Mouse (Mus musculus) heart, embryonic 12.5 days (tissue): Measurements from ENCODE around the gene Plce1. TPM values are rescaled to one million over a fixed set of nuclear protein-coding genes. Genes with fewer than 3 reads are reported as not detected.

Experiments used
- ATAC-seq: fragments of 200-750 bp; cut with Nextera tagmentation; 2 replicates; pipeline ENCODE4 v1.8.0; 2017; ENCODE audit warnings: moderate TSS enrichment, moderate library complexity; ENCODE audit not compliant: insufficient number of reproducible peaks, low FRiP score
- H3K27ac ChIP-seq: fragments of 300-500 bp; sonication (generic); 2 replicates; pipeline ENCODE4 v1.5.1; 2016; ENCODE audit warnings: mild to moderate bottlenecking, moderate library complexity; ENCODE audit not compliant: poor library complexity, severe bottlenecking
- H3K27me3 ChIP-seq: fragments of 300-500 bp; sonication (generic); replicated peaks from 2 replicates; pipeline ENCODE4 v1.6.1; 2016; ENCODE audit warnings: mild to moderate bottlenecking, moderate library complexity
- H3K36me3 ChIP-seq: fragments of 300-500 bp; sonication (generic); 2 replicates; pipeline ENCODE4 v1.6.1; 2016; ENCODE audit warnings: mild to moderate bottlenecking, moderate library complexity
- H3K4me1 ChIP-seq: fragments of 300-500 bp; sonication (generic); replicated peaks from 2 replicates; pipeline ENCODE4 v1.6.1; 2016; ENCODE audit warnings: mild to moderate bottlenecking
- H3K4me2 ChIP-seq: fragments of 300-500 bp; sonication (generic); 2 replicates; pipeline ENCODE4 v1.6.1; 2016; ENCODE audit warnings: mild to moderate bottlenecking, moderate library complexity
- H3K4me3 ChIP-seq: fragments of 300-500 bp; sonication (generic); 2 replicates; pipeline ENCODE4 v1.5.1; 2016; ENCODE audit warnings: mild to moderate bottlenecking
- H3K9ac ChIP-seq: fragments of 300-500 bp; sonication (generic); 2 replicates; pipeline ENCODE4 v1.6.1; 2016; ENCODE audit warnings: mild to moderate bottlenecking, moderate library complexity
- H3K9me3 ChIP-seq: fragments of 300-500 bp; sonication (generic); replicated peaks from 2 replicates; pipeline ENCODE4 v1.6.1; 2016; ENCODE audit warnings: mild to moderate bottlenecking, moderate library complexity
- WGBS: fragments of 180-500 bp; shearing (Covaris S2); methylation state at CpG from one replicate; pipeline ENCODE4 v1.1.7; 2016; 5-methylcytosine and 5-hydroxymethylcytosine counted together
- polyA plus RNA-seq: library from polyadenylated mRNA; unstranded; fragments of >200 nt; fragmentation: Nextera tagmentation; extraction: Ambion mirVana; gene quantifications from 2 replicates; pipeline ENCODE4 v1.2.1, GENCODE M21; 2016

Plce1 gene
- polyA plus RNA-seq, 1 experiment from 2014 or later = 8.4 TPM

DNA sequence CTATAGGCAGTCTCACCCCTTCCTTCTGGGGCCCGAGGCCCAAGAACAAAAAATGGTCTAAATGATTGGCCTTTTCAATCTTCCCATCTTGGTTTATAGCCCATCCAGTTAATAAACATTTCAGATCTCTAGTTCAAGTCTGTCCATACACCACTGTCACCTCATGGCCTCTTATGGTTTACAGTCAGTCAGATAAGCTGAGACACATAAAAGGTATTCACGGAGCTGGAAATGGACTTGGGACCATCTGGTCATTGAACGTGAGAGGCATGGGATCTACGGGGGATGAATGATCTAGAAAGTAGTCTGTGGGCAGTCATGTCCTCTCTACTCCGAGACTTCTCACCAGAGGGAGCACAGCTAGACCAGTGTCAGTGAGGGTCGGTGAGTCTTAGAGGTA is 210.6 kb downstream of the Plce1 start:
- no peak for ATAC-seq
- no peak overlapping the region for H3K27ac ChIP-seq
- H3K27me3 ChIP-seq = no peaks in the 10 kb centered on the region
- no peak overlapping the region for H3K4me2 ChIP-seq
- H3K4me1 ChIP-seq = no peaks in the 10 kb centered on the region
- no peaks in the 10 kb centered on the region for H3K9me3 ChIP-seq
- no peaks in the 10 kb centered on the region for H3K36me3 ChIP-seq
- H3K9ac ChIP-seq = no peak overlapping the region
- WGBS = 83% methylated on average over 6 of the region's 6 CpGs
- no peak overlapping the region for H3K4me3 ChIP-seq

GRCm38 (mm10) chr19:38693331-38693730 is 212.4 kb downstream of the Plce1 start:
- H3K36me3 ChIP-seq = no peaks in the 10 kb centered on the region
- WGBS = 52% methylated on average over 2 of the region's 2 CpGs
- no peak overlapping the region for H3K4me2 ChIP-seq
- no peaks in the 10 kb centered on the region for H3K4me1 ChIP-seq
- no peak overlapping the region for H3K4me3 ChIP-seq
- no peak overlapping the region for H3K9ac ChIP-seq
- no peaks in the 10 kb centered on the region for H3K9me3 ChIP-seq
- no peaks in the 10 kb centered on the region for H3K27me3 ChIP-seq
- ATAC-seq = no peak
- no peak overlapping the region for H3K27ac ChIP-seq

DNA sequence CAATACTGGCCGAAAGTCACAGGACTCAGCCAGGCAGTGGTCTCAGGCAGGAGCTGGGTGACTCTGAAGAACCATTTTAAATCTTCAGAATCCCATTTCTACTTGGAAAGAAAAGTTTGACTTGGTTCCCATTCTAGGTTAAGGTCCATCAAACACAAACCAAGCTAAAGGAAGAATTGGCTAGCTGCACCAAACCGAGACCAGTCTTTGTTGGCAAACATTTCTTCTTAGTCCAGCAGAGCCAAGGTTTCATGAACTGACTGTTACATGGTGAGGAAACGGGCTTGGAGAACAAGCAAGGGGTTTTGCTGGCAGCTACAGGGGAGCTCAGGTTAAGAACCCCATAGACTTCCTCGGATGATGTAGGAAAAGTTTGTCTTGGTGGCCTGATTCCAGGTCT is 212.9 kb downstream of the Plce1 start:
- no peaks in the 10 kb centered on the region for H3K36me3 ChIP-seq
- ATAC-seq = no peak
- no peaks in the 10 kb centered on the region for H3K4me1 ChIP-seq
- H3K9me3 ChIP-seq = no peaks in the 10 kb centered on the region
- WGBS = 80% methylated on average over 4 of the region's 4 CpGs
- H3K27ac ChIP-seq = no peak overlapping the region
- H3K27me3 ChIP-seq = no peaks in the 10 kb centered on the region
- no peak overlapping the region for H3K4me3 ChIP-seq
- H3K4me2 ChIP-seq = no peak overlapping the region
- H3K9ac ChIP-seq = no peak overlapping the region

GRCm38 (mm10) chr19:38701776-38702175 is 220.9 kb downstream of the Plce1 start:
- no peak for ATAC-seq
- Histone ChIP-seq H3K4me2 (no peak overlapping the region), H3K4me3 (no peak overlapping the region), H3K9ac (no peak overlapping the region), H3K9me3 (no peaks in the 10 kb centered on the region), H3K4me1 (no peaks in the 10 kb centered on the region), H3K36me3 (peaks cover 11% of the 10 kb centered on the region; the same call in 1 of the 2 replicates), H3K27me3 (no peaks in the 10 kb centered on the region), H3K27ac (no peak overlapping the region)
- 84% methylated on average over 8 of the region's 8 CpGs for WGBS

GRCm38 (mm10) chr19:38704742-38705141 is 223.8 kb downstream of the Plce1 start:
- no peak for ATAC-seq
- no peak overlapping the region for H3K27ac ChIP-seq

GRCm38 (mm10) chr19:38705244-38705643 is 224.3 kb downstream of the Plce1 start:
- H3K4me1 ChIP-seq = no peaks in the 10 kb centered on the region
- no peak overlapping the region for H3K4me3 ChIP-seq
- no peaks in the 10 kb centered on the region for H3K27me3 ChIP-seq
- no peaks in the 10 kb centered on the region for H3K9me3 ChIP-seq
- no peak overlapping the region for H3K9ac ChIP-seq
- ATAC-seq = no peak
- 81% methylated on average over 11 of the region's 11 CpGs for WGBS
- no peak overlapping the region for H3K27ac ChIP-seq
- peaks cover 11% of the 10 kb centered on the region; the same call in 1 of the 2 replicates for H3K36me3 ChIP-seq
- H3K4me2 ChIP-seq = no peak overlapping the region

More at GRCm38 (mm10) chr19:38704742-38705141, 223.8 kb downstream of the Plce1 start:
- WGBS = 74% methylated on average over 3 of the region's 3 CpGs
- H3K4me2 ChIP-seq = no peak overlapping the region
- no peaks in the 10 kb centered on the region for H3K27me3 ChIP-seq
- H3K9me3 ChIP-seq = no peaks in the 10 kb centered on the region
- peaks cover 11% of the 10 kb centered on the region; the same call in 1 of the 2 replicates for H3K36me3 ChIP-seq
- no peak overlapping the region for H3K9ac ChIP-seq
- no peak overlapping the region for H3K4me3 ChIP-seq
- no peaks in the 10 kb centered on the region for H3K4me1 ChIP-seq

DNA sequence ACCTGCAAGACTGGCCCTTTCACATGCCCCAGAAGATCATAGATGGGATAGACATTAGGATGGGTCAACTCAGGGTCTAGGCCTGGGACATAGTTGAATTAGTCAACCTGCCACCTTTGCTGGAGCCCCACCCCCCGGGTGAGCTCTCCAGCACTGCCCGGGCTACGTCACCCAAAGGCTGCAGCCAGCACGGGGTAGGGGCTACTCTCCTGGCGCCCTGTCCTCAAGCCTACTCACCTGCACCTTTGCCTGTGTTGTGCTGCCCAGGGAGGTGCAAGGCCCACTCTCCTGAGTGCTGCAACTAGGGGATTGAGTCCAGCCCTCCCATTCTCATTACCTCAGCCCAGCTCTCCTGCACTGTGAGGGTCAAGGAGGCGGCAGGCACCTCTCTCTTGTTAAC is 225.5 kb downstream of the Plce1 start:
- Histone ChIP-seq H3K27me3 (no peaks in the 10 kb centered on the region), H3K4me3 (no peak overlapping the region), H3K9ac (no peak overlapping the region), H3K9me3 (no peaks in the 10 kb centered on the region), H3K27ac (no peak overlapping the region), H3K36me3 (peaks cover 11% of the 10 kb centered on the region; the same call in 1 of the 2 replicates), H3K4me1 (no peaks in the 10 kb centered on the region), H3K4me2 (no peak overlapping the region)
- ATAC-seq = no peak
- 80% methylated on average over 6 of the region's 6 CpGs for WGBS

GRCm38 (mm10) chr19:38709376-38709775 is 228.5 kb downstream of the Plce1 start:
- no peak overlapping the region for H3K27ac ChIP-seq
- H3K4me2 ChIP-seq = no peak overlapping the region
- no peak overlapping the region for H3K4me3 ChIP-seq
- no peaks in the 10 kb centered on the region for H3K27me3 ChIP-seq
- peaks cover 6% of the 10 kb centered on the region; the same call in 1 of the 2 replicates for H3K36me3 ChIP-seq
- WGBS = 83% methylated on average over 2 of the region's 2 CpGs
- H3K4me1 ChIP-seq = no peaks in the 10 kb centered on the region
- H3K9me3 ChIP-seq = no peaks in the 10 kb centered on the region
- ATAC-seq = no peak
- H3K9ac ChIP-seq = no peak overlapping the region

DNA sequence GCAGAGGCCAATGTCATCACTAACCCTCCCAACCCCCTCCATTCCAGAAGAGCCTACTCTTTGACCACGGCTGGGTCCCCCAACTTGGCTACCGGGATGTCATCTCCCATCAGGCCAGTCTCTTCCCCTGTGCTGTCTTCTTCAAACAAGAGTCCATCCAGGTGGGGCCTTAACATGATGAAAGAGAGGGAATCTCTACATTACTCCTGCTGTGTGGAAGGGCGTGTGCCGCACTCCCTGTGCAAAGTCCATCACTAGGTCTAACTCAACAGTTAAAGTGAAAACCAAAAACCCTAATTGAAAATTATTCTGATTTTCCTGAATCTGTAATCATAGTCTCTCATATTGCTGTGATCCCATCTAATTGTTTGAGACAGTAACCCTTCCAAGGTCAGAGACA is 240.9 kb downstream of the Plce1 start:
- Histone ChIP-seq H3K4me2 (no peak overlapping the region), H3K36me3 (peaks cover 38% of the 10 kb centered on the region), H3K27me3 (no peaks in the 10 kb centered on the region), H3K4me3 (no peak overlapping the region), H3K9ac (no peak overlapping the region), H3K4me1 (no peaks in the 10 kb centered on the region), H3K9me3 (no peaks in the 10 kb centered on the region), H3K27ac (no peak overlapping the region)
- 79% methylated on average over 4 of the region's 4 CpGs for WGBS
- ATAC-seq = no peak

GRCm38 (mm10) chr19:38722982-38723381 is 242.1 kb downstream of the Plce1 start:
- Histone ChIP-seq H3K9me3 (no peaks in the 10 kb centered on the region), H3K27ac (no peak overlapping the region), H3K9ac (no peak overlapping the region), H3K4me2 (no peak overlapping the region), H3K4me1 (no peaks in the 10 kb centered on the region), H3K27me3 (no peaks in the 10 kb centered on the region), H3K4me3 (no peak overlapping the region), H3K36me3 (peaks cover 36% of the 10 kb centered on the region)
- no peak for ATAC-seq
- WGBS = 83% methylated on average over 6 of the region's 6 CpGs

DNA sequence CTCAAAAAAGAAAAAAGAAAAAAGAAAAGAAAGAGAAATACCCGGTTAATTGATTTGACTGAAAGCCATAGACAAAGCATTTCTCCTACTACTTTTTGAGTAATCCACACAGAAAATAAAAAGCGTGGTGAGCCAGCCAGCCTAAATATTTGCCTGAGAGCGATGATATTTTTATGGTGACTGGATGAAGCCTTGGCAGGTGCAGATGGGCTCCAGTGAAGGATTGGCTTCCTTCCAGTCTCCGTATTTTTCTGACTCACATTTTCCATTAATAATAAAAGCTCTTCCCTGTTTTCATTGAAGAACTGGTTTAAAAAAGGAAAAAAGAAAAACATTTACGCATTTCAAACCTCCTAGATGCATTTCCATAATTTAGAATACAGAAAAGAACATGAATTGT is 243.1 kb downstream of the Plce1 start:
- H3K27ac ChIP-seq = no peak overlapping the region
- H3K9ac ChIP-seq = no peak overlapping the region
- H3K9me3 ChIP-seq = no peaks in the 10 kb centered on the region
- no peak overlapping the region for H3K4me3 ChIP-seq
- ATAC-seq = no peak
- no peak overlapping the region for H3K4me2 ChIP-seq
- H3K27me3 ChIP-seq = no peaks in the 10 kb centered on the region
- H3K36me3 ChIP-seq = peaks cover 34% of the 10 kb centered on the region
- WGBS = 78% methylated on average over 5 of the region's 5 CpGs
- no peaks in the 10 kb centered on the region for H3K4me1 ChIP-seq

DNA sequence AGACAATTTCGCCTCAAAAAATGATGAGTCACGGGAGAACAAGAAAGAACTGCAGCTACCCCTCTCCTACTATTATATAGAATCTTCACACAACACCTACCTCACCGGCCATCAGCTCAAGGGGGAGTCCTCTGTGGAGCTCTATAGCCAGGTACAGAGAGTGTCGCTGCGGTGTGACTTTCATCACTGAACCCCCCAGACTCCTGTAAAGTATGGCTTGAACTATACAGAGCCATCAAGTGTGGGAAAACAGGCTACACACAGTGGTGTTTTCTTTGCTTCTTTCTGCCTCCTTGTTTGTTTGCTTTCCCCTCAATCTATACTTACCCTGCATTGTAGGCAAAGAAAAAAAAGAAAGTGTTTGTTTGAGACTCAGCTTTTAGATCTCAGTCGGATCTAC is 247.9 kb downstream of the Plce1 start:
- Histone ChIP-seq H3K9ac (no peak overlapping the region), H3K4me3 (no peak overlapping the region), H3K4me2 (no peak overlapping the region), H3K4me1 (no peaks in the 10 kb centered on the region), H3K9me3 (no peaks in the 10 kb centered on the region), H3K36me3 (peaks cover 25% of the 10 kb centered on the region), H3K27ac (no peak overlapping the region), H3K27me3 (no peaks in the 10 kb centered on the region)
- 48% methylated on average over 6 of the region's 6 CpGs for WGBS
- ATAC-seq = no peak
